Mouse (Mus musculus) testis, postnatal 10 days (tissue): ENCODE measurements around the gene Gm21822.
"Not testable (repeated sequence)": the region's sequence is repeated elsewhere in the genome, so short reads cannot be mapped to it uniquely, and the experiment has no call there.

Experiments used
- DNase-seq: peaks from one replicate; pipeline ENCODE4 v3.0.0; 2021; ENCODE audit warnings: low spot score

The Gm21822 gene

GRCm38 (mm10) chrY:18654182-18654581 is at the start of gene Gm21822:
Gm21822 (plus strand) TSS chrY:18654482.
- DNase-seq, result not testable (repeated sequence)
